29 mouse cellular contexts compared by ENCODE assay signal in genomic region chr8:114768536-114768935, GRCm38 (mm10).
"Had no signal": no experiment of that assay in that cellular context is flagged by ENCODE, and none has a peak within 500 bp of the region (broad histone marks: within the 10 kb centered on the region; RNA-seq: fewer than 3 reads in every experiment).

No protein-coding gene starts in this region.

- H3K27ac ChIP-seq: limb, embryonic 10.5 days; limb, embryonic 12.5 days; limb, embryonic 13.5 days; limb, embryonic 15.5 days; liver, embryonic 12.5 days; liver, embryonic 13.5 days; liver, embryonic 14.5 days; liver, embryonic 15.5 days; lung, embryonic 15.5 days; macrophage; midbrain, embryonic 10.5 days; midbrain, embryonic 12.5 days; midbrain, embryonic 13.5 days; midbrain, embryonic 15.5 days; neural tube, embryonic 12.5 days; neural tube, embryonic 13.5 days had no signal

- H3K27me3 ChIP-seq: liver, embryonic 12.5 days; liver, embryonic 13.5 days; liver, embryonic 15.5 days; lung, embryonic 15.5 days; megakaryocyte, embryonic 14.5 days; midbrain, embryonic 12.5 days; midbrain, embryonic 13.5 days; midbrain, embryonic 15.5 days; neural tube, embryonic 12.5 days; neural tube, embryonic 13.5 days had no signal

- DNase-seq: left cerebral cortex, postnatal 4 days; liver; liver, embryonic 13.5 days; liver, postnatal 0 days; lung, adult 18-20 months; lung, adult 2 months; lung, embryonic 14.5 days; lung, postnatal 10 days; lung, postnatal 14 days; lung, postnatal 36 days; lung, postnatal 4 days; midbrain, embryonic 14.5 days had no signal

- H3K4me3 ChIP-seq: limb, embryonic 10.5 days; limb, embryonic 12.5 days; limb, embryonic 13.5 days; limb, embryonic 15.5 days; liver, embryonic 12.5 days; liver, embryonic 13.5 days; liver, embryonic 15.5 days; lung, embryonic 15.5 days; megakaryocyte, embryonic 14.5 days; midbrain, embryonic 10.5 days; midbrain, embryonic 12.5 days; midbrain, embryonic 13.5 days; midbrain, embryonic 15.5 days; myocyte; neural tube, embryonic 12.5 days; neural tube, embryonic 13.5 days had no signal
